Mouse (Mus musculus) heart, postnatal 25 days (tissue): ENCODE data around the gene Eml4. TPM values are rescaled to one million over a fixed set of nuclear protein-coding genes. Genes with fewer than 3 reads are reported as not detected.

Experiments
- DNase-seq: peaks from one replicate; pipeline ENCODE4 v3.0.0; 2022; ENCODE audit warnings: low spot score
- intact Hi-C: fragments of 180-260 bp; cut with DNase I; formaldehyde crosslinking; loops from one replicate; pipeline ENCODE4 v1.15.1; 2025
- total RNA-seq, 2 experiments: library from RNA; stranded (reverse); gene quantifications; 2 replicates each; pipeline ENCODE4 v1.2.3; 2021

Eml4 gene
- total RNA-seq, 2 experiments from 2014 or later: 5.1 to 6.1 TPM

GRCm38 (mm10) chr17:83339368-83340085 lies 11.2 kb upstream of the Eml4 start:
- intact Hi-C loops: no loop called here

GRCm38 (mm10) chr17:83340895-83341524 lies 9.7 kb upstream of the Eml4 start:
- DNase-seq: no peak
- intact Hi-C loops: no loop called here

More at GRCm38 (mm10) chr17:83339368-83340085, 11.2 kb upstream of the Eml4 start:
- no peak for DNase-seq

GRCm38 (mm10) chr17:83344226-83344625 lies 6.5 kb upstream of the Eml4 start:
- DNase-seq: no peak
- intact Hi-C loops: no loop called here

GRCm38 (mm10) chr17:83348056-83348822 lies 2.5 kb upstream of the Eml4 start:
- intact Hi-C loops: no loop called here

GRCm38 (mm10) chr17:83351119-83351531 lies 394 bp downstream of the Eml4 start:
- intact Hi-C loops: loop anchor here (5.0 to 10.0 kb wide), 4 partner anchors 46 to 161 kb away; partner anchors contain the start of gene Pkdcc
- DNase-seq: no peak

More at GRCm38 (mm10) chr17:83348056-83348822, 2.5 kb upstream of the Eml4 start:
- no peak for DNase-seq

GRCm38 (mm10) chr17:83351601-83352413 lies 1.1 kb downstream of the Eml4 start:
- intact Hi-C loops: loop anchor here (5.0 to 10.0 kb wide), 4 partner anchors 45 to 160 kb away; partner anchors contain the start of gene Pkdcc
- no peak for DNase-seq

GRCm38 (mm10) chr17:83352456-83352855 lies 1.7 kb downstream of the Eml4 start:
- DNase-seq: no peak
- intact Hi-C loops: loop anchor here (5.0 to 10.0 kb wide), 4 partner anchors 45 to 160 kb away; partner anchors contain the start of gene Pkdcc

GRCm38 (mm10) chr17:83353011-83353410 lies 2.3 kb downstream of the Eml4 start:
- DNase-seq: no peak
- intact Hi-C loops: loop anchor here (5.0 to 10.0 kb wide), 4 partner anchors 44 to 159 kb away; partner anchors contain the start of gene Pkdcc

- DNase-seq: no peak
- intact Hi-C loops: loop anchor here (5.0 to 10.0 kb wide), 4 partner anchors 44 to 159 kb away; partner anchors contain the start of gene Pkdcc
Observed at GRCm38 (mm10) chr17:83353460-83353859, 2.7 kb downstream of the Eml4 start.

- intact Hi-C loops: loop anchor here (10.0 kb wide), 1 partner anchor 141 kb away; the partner anchor contains the start of gene Pkdcc
- no peak for DNase-seq
Observed at GRCm38 (mm10) chr17:83355481-83355880, 4.8 kb downstream of the Eml4 start.

- intact Hi-C loops: loop anchor here (10.0 kb wide), 1 partner anchor 145 kb away; the partner anchor contains the start of gene Pkdcc
Observed at GRCm38 (mm10) chr17:83359934-83360333, 9.2 kb downstream of the Eml4 start.

GRCm38 (mm10) chr17:83360796-83361566 lies 10.2 kb downstream of the Eml4 start:
- no peak for DNase-seq
- intact Hi-C loops: no loop called here

More at GRCm38 (mm10) chr17:83359934-83360333, 9.2 kb downstream of the Eml4 start:
- no peak for DNase-seq

- no peak for DNase-seq
- intact Hi-C loops: no loop called here
Observed at GRCm38 (mm10) chr17:83363081-83363480, 12.3 kb downstream of the Eml4 start.

- DNase-seq: no peak
- intact Hi-C loops: no loop called here
Observed at GRCm38 (mm10) chr17:83364296-83364695, 13.6 kb downstream of the Eml4 start.

- no peak for DNase-seq
- intact Hi-C loops: no loop called here
Observed at GRCm38 (mm10) chr17:83365130-83365529, 14.4 kb downstream of the Eml4 start.

GRCm38 (mm10) chr17:83365614-83366355 lies 15.1 kb downstream of the Eml4 start:
- intact Hi-C loops: no loop called here
- DNase-seq: no peak

GRCm38 (mm10) chr17:83367387-83367786 lies 16.7 kb downstream of the Eml4 start:
- DNase-seq: no peak
- intact Hi-C loops: no loop called here

- intact Hi-C loops: no loop called here
- no peak for DNase-seq
Observed at GRCm38 (mm10) chr17:83374123-83374522, 23.4 kb downstream of the Eml4 start.
